Mouse (Mus musculus) left cerebral cortex, adult 2 months (tissue): ENCODE data around the gene Gm20937. TPM values are rescaled to one million over a fixed set of nuclear protein-coding genes. Genes with fewer than 3 reads are reported as not detected.
"Not testable (repeated sequence)": the region's sequence is repeated elsewhere in the genome, so short reads cannot be mapped to it uniquely, and the experiment has no call there.

ENCODE experiments used
- DNase-seq, 2 experiments: peaks; one replicate each; pipeline ENCODE4 v3.0.0; 2021 to 2022; ENCODE audit warnings: low spot score in 2 of 2, mixed read lengths in 1 of 2; ENCODE audit errors: extremely low spot score in 1 of 2
- H3K27ac ChIP-seq: fragments of 200-600 bp; 2 replicates; pipeline ENCODE4 v1.8.1; 2022
- H3K4me3 ChIP-seq: fragments of 200-600 bp; 2 replicates; pipeline ENCODE4 v1.8.1; 2022
- intact Hi-C: fragments of 180-260 bp; cut with DNase I; formaldehyde crosslinking; loops from one replicate; pipeline ENCODE4 v1.15.1; 2025
- long read RNA-seq, 2 experiments: library from polyadenylated mRNA; stranded (forward); transcript quantifications; one replicate each; pipeline ENCODE4 v2.0.0; 2021; ENCODE audit warnings: borderline mapping rate in 2 of 2
- total RNA-seq, 2 experiments: library from RNA; stranded (reverse); gene quantifications; 2 replicates each; pipeline ENCODE4 v1.2.3; 2021

Gene Gm20937
- not detected for total RNA-seq
- long read RNA-seq, experiment 1 = 0 reads
- long read RNA-seq, experiment 2 = 0 reads

GRCm38 (mm10) chrY:68294798-68295197, at the start of gene Gm20937:
TSS of gene Gm20937 (minus strand) at chrY:68294898.
- intact Hi-C loops, H3K27ac ChIP-seq, DNase-seq, H3K4me3 ChIP-seq: not testable (repeated sequence)

Other genes with a start within 250 kb of the Gm20937 start
- gene Gm20816, start 243.1 kb upstream of the Gm20937 start, total RNA-seq = not detected